ENCODE assay signal across 28 mouse cellular contexts in genomic region chr4:14442647-14443259, GRCm38 (mm10).
DNase-seq lines count a peak whose midpoint lies in the region; ATAC-seq lines count a peak whose summit lies in the region.
"Had no signal": no experiment of that assay in that cellular context is flagged by ENCODE, and none has a peak within 500 bp of the region (broad histone marks: within the 10 kb centered on the region; RNA-seq: fewer than 3 reads in every experiment).

No protein-coding gene starts in this region.

- no peak for DNase-seq in forebrain, embryonic 10.5 days (ENCODE audit: extremely low spot score, low spot score)
- DNase-seq in midbrain, embryonic 10.5 days (ENCODE audit: low spot score): no peak
- no peak for DNase-seq in heart, postnatal 10 days
- no peak for DNase-seq in layer of hippocampus, adult 18-20 months (ENCODE audit: low spot score in 2 of 2)
- DNase-seq: adrenal gland, adult 8-10 months; cerebellum, adult 8-10 months; cerebellum, postnatal 25 days; gastrocnemius, postnatal 25 days; heart, adult 11 months; heart, postnatal 4 days; kidney, adult 11 months; kidney, postnatal 25 days; lung, postnatal 4 days; retina, postnatal 1 day; right cerebral cortex, postnatal 14 days had no signal

- no peak overlapping the region for H3K4me2 ChIP-seq in forebrain, embryonic 13.5 days
- H3K4me2 ChIP-seq in midbrain, embryonic 12.5 days (replicated peaks): no peak overlapping the region
- H3K4me2 ChIP-seq in forebrain, embryonic 16.5 days (ENCODE audit: low read length): no peak overlapping the region
- no peak overlapping the region for H3K4me2 ChIP-seq in midbrain, embryonic 15.5 days
- H3K4me2 ChIP-seq: embryonic facial prominence, embryonic 15.5 days; heart, embryonic 11.5 days; limb, embryonic 13.5 days; liver, embryonic 11.5 days had no signal

- no peak overlapping the region for H3K4me3 ChIP-seq in forebrain, embryonic 13.5 days
- H3K4me3 ChIP-seq in forebrain, embryonic 10.5 days: no peak overlapping the region
- no peak overlapping the region for H3K4me3 ChIP-seq in midbrain, embryonic 12.5 days
- no peak overlapping the region for H3K4me3 ChIP-seq in midbrain, embryonic 10.5 days
- no peak overlapping the region for H3K4me3 ChIP-seq in forebrain, embryonic 16.5 days (replicated peaks; ENCODE audit: low read length)
- H3K4me3 ChIP-seq in midbrain, embryonic 15.5 days: no peak overlapping the region
- H3K4me3 ChIP-seq: embryonic facial prominence, embryonic 10.5 days; embryonic facial prominence, embryonic 15.5 days; layer of hippocampus, adult 2 months; limb, embryonic 13.5 days; megakaryocyte, embryonic 14.5 days had no signal

- no peak overlapping the region for H3K27ac ChIP-seq in forebrain, embryonic 13.5 days
- no peak overlapping the region for H3K27ac ChIP-seq in forebrain, embryonic 10.5 days
- peak overlapping the region; percentile 30; the same call in 1 of the 2 replicates for H3K27ac ChIP-seq in midbrain, embryonic 12.5 days (replicated peaks)
- no peak overlapping the region for H3K27ac ChIP-seq in midbrain, embryonic 10.5 days (replicated peaks)
- no peak overlapping the region for H3K27ac ChIP-seq in forebrain, embryonic 16.5 days (ENCODE audit: low read length)
- H3K27ac ChIP-seq in midbrain, embryonic 15.5 days: peak overlapping the region; percentile 46; the same call in 1 of the 2 replicates
- H3K27ac ChIP-seq: embryonic facial prominence, embryonic 10.5 days; embryonic facial prominence, embryonic 15.5 days; layer of hippocampus, adult 2 months; limb, embryonic 13.5 days had no signal

- intact Hi-C loops in heart, postnatal 10 days (cut with DNase I): no loop called here

- 89% methylated on average over 5 of the region's 5 CpGs for WGBS in forebrain, embryonic 13.5 days
- 97% methylated on average over 5 of the region's 5 CpGs for WGBS in forebrain, embryonic 10.5 days
- WGBS in midbrain, embryonic 12.5 days: 85% methylated on average over 5 of the region's 5 CpGs
- 95% methylated on average over 5 of the region's 5 CpGs for WGBS in midbrain, embryonic 10.5 days
- WGBS in forebrain, embryonic 16.5 days: 82% methylated on average over 5 of the region's 5 CpGs
- 71% methylated on average over 5 of the region's 5 CpGs for WGBS in midbrain, embryonic 15.5 days

- no peaks in the 10 kb centered on the region for H3K27me3 ChIP-seq in forebrain, embryonic 13.5 days
- no peaks in the 10 kb centered on the region for H3K27me3 ChIP-seq in forebrain, embryonic 10.5 days (ENCODE audit: poor library complexity, severe bottlenecking)
- H3K27me3 ChIP-seq in midbrain, embryonic 12.5 days: no peaks in the 10 kb centered on the region
- H3K27me3 ChIP-seq in midbrain, embryonic 10.5 days (ENCODE audit: low read depth, poor library complexity, severe bottlenecking): no peaks in the 10 kb centered on the region
- no peaks in the 10 kb centered on the region for H3K27me3 ChIP-seq in forebrain, embryonic 16.5 days (replicated peaks; ENCODE audit: control insufficient read depth, insufficient read depth, low read length)
- no peaks in the 10 kb centered on the region for H3K27me3 ChIP-seq in midbrain, embryonic 15.5 days (replicated peaks)
- H3K27me3 ChIP-seq: embryonic facial prominence, embryonic 15.5 days; limb, embryonic 13.5 days; megakaryocyte, embryonic 14.5 days had no signal

- H3K9me3 ChIP-seq in forebrain, embryonic 13.5 days (replicated peaks): no peaks in the 10 kb centered on the region
- H3K9me3 ChIP-seq in forebrain, embryonic 10.5 days: no peaks in the 10 kb centered on the region
- no peaks in the 10 kb centered on the region for H3K9me3 ChIP-seq in midbrain, embryonic 12.5 days
- no peaks in the 10 kb centered on the region for H3K9me3 ChIP-seq in midbrain, embryonic 10.5 days (replicated peaks)
- H3K9me3 ChIP-seq in forebrain, embryonic 16.5 days (ENCODE audit: control insufficient read depth, low read length): no peaks in the 10 kb centered on the region
- H3K9me3 ChIP-seq in midbrain, embryonic 15.5 days: no peaks in the 10 kb centered on the region
- H3K9me3 ChIP-seq: embryonic facial prominence, embryonic 10.5 days; embryonic facial prominence, embryonic 15.5 days; G1E; limb, embryonic 13.5 days had no signal

- H3K4me1 ChIP-seq in forebrain, embryonic 13.5 days: 0 out of 2 replicates have a peak, but pooled peaks cover 5% of the 10 kb centered on the region
- H3K4me1 ChIP-seq in forebrain, embryonic 10.5 days: no peaks in the 10 kb centered on the region
- no peaks in the 10 kb centered on the region; the same call in 1 of the 2 replicates for H3K4me1 ChIP-seq in midbrain, embryonic 12.5 days
- H3K4me1 ChIP-seq in midbrain, embryonic 10.5 days: no peaks in the 10 kb centered on the region
- H3K4me1 ChIP-seq in forebrain, embryonic 16.5 days (replicated peaks; ENCODE audit: control insufficient read depth, insufficient read depth, low read length): peaks cover 2% of the 10 kb centered on the region; the same call in 1 of the 2 replicates
- 0 out of 2 replicates have a peak, but pooled peaks cover 2% of the 10 kb centered on the region for H3K4me1 ChIP-seq in midbrain, embryonic 15.5 days
- H3K4me1 ChIP-seq: embryonic facial prominence, embryonic 10.5 days; limb, embryonic 13.5 days; megakaryocyte, embryonic 14.5 days had no signal

- ATAC-seq in forebrain, embryonic 13.5 days: peak; percentile 73
- peak; percentile 66 for ATAC-seq in midbrain, embryonic 12.5 days (ENCODE audit: low FRiP score, low read depth)
- ATAC-seq in forebrain, embryonic 16.5 days: peak; percentile 73
- peak; percentile 84 for ATAC-seq in midbrain, embryonic 15.5 days (replicated peaks)
- ATAC-seq: inflammation-experienced regulatory T-cells, adult 6 months had no signal

- H3K36me3 ChIP-seq in forebrain, embryonic 13.5 days (ENCODE audit: poor library complexity, severe bottlenecking): no peaks in the 10 kb centered on the region
- H3K36me3 ChIP-seq in forebrain, embryonic 10.5 days (replicated peaks): no peaks in the 10 kb centered on the region
- no peaks in the 10 kb centered on the region for H3K36me3 ChIP-seq in midbrain, embryonic 12.5 days
- no peaks in the 10 kb centered on the region for H3K36me3 ChIP-seq in midbrain, embryonic 10.5 days
- no peaks in the 10 kb centered on the region for H3K36me3 ChIP-seq in forebrain, embryonic 16.5 days (ENCODE audit: control insufficient read depth, insufficient read depth)
- no peaks in the 10 kb centered on the region for H3K36me3 ChIP-seq in midbrain, embryonic 15.5 days (replicated peaks)
- H3K36me3 ChIP-seq: embryonic facial prominence, embryonic 10.5 days; embryonic facial prominence, embryonic 15.5 days; G1E; limb, embryonic 13.5 days had no signal

- H3K9ac ChIP-seq in forebrain, embryonic 13.5 days: no peak overlapping the region
- no peak overlapping the region for H3K9ac ChIP-seq in midbrain, embryonic 12.5 days (replicated peaks)
- no peak overlapping the region for H3K9ac ChIP-seq in forebrain, embryonic 16.5 days (replicated peaks; ENCODE audit: low read depth, low read length)
- no peak overlapping the region for H3K9ac ChIP-seq in midbrain, embryonic 15.5 days
- H3K9ac ChIP-seq: embryonic facial prominence, embryonic 15.5 days; limb, embryonic 13.5 days had no signal

Comparison
In these comparisons a context has a peak if more than half of its experiments do, and no peak if none do; other contexts are left out.
1. H3K27ac ChIP-seq: peak in midbrain, embryonic 12.5 days (single experiment) and midbrain, embryonic 15.5 days (single experiment); none in forebrain, embryonic 13.5 days (single experiment), forebrain, embryonic 10.5 days (single experiment), midbrain, embryonic 10.5 days (single experiment) and forebrain, embryonic 16.5 days (single experiment).
2. Peak in every context shown above with its lines, with median percentiles within 50 percentile points of each other: ATAC-seq.